Mouse (Mus musculus) liver, embryonic 14.5 days (tissue): ENCODE results near the gene Hemk1.

ENCODE experiments used
- CTCF ChIP-seq: IDR thresholded peaks from 2 replicates; pipeline ENCODE4 v1.5.1; 2016; ENCODE audit warnings: antibody characterized with exemption, low read depth, control low read depth
- EP300 ChIP-seq: IDR thresholded peaks from 2 replicates; pipeline ENCODE4 v1.6.1; 2016; ENCODE audit warnings: antibody characterized with exemption, low read depth

DNA sequence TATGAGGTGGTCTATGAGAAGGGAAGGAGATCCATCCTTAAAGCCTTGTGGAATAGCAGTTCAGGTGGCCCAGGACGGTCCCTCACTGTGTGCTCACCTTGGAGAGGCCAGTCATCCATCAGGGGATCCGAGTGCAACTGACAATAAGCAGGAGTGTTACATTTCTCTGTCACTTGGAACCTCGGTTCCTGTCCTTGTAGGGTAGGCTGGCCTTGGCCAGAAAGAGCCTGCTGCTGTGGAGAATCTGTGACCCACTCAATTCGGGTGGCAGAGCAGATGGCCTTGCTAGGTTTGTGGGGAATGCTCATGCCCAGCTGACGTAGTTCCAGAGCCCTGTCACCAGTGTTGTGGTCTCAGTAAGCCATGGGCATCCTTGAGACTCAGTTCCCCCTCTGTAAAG lies 28.6 kb downstream of the Hemk1 start:
- TF ChIP-seq CTCF: no peak
- TF ChIP-seq EP300: no peak
